Mouse (Mus musculus): ENCODE results near the gene Ssbp3.

- TF ChIP-seq HCFC1 (IDR thresholded peaks at IDR 0.05; ENCODE audit: borderline replicate concordance, insufficient read depth, low read length) (no peak), CHD2 (IDR thresholded peaks at IDR 0.05; ENCODE audit: low read depth, low read length) (no peak), MAFK (IDR thresholded peaks at IDR 0.05; ENCODE audit: insufficient read depth, low read depth, low read length) (no peak), ZC3H11A (IDR thresholded peaks at IDR 0.05; ENCODE audit: borderline replicate concordance, low read depth, low read length) (no peak), ZNF384 (IDR thresholded peaks at IDR 0.05; ENCODE audit: low read depth, low read length) (no peak)
Observed at GRCm38 (mm10) chr4:106899471-106899870, 11.0 kb upstream of the Ssbp3 start.

Data from ES-E14 (cell line).